Mouse (Mus musculus): ENCODE measurements around the gene Trip4. TPM values are rescaled to one million over a fixed set of nuclear protein-coding genes. Genes with fewer than 3 reads are reported as not detected.

Gene Trip4
- 25.5 and 25.6 TPM in 2 replicates for polyA plus RNA-seq (2014; fragmentation: Nextera tagmentation; extraction: Ambion mirVana)

DNA sequence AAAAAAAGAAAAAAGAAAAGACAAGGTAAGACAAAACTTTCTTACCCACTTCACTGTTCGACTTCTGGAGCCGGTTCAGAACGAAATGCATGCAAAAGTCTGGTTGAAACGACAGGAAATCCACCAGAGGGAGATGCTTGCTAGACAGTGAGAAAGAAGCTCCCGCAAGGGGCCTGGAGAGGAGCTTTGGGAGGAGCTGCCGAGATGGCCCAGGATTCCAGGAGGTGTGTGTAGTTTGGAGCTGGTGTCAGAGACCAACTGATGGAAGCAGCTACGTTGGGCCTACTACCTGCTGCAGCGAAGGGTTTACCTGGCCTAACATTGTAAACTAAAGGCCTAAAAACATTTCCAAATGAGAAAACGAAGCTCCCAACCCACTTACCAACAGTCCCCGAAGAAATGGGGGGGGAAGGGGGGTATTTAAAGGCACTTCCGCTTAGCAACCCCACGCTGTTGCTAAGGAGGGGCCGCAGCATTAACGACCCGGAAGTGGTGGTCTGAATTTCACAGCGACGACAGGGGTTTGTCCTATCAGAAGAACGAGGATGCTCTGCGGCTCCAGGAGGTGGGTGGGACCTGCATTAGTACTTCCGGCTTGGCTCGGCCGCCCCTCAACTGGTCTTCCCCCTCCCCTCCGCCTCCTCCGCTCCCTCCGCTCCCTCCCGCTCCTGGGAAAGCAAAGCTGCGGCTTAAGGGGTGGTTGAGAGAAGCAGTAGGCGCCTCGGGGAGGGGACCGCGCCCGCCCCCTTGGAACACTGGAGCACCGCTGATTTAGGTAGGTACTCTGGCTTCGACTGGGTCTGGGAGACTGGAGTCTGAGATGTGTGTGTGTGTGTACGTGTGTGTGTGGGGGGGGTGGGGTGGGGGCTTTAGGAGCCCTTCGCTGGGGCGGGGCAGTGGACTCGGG lies at the start of gene Trip4, which contains the start of gene Csnk1g1:
TSS of gene Trip4 (minus strand) at position 401 of the 907 bp plus-strand sequence.
TSS of gene Csnk1g1 (plus strand) at position 531 of the 907 bp plus-strand sequence.
- peaks cover 0 to 16% of the 10 kb centered on the region in 2 experiments; a peak in 1 of 4 replicates for H3K4me1 ChIP-seq (ENCODE audit: control insufficient read depth in 2 of 2, insufficient read depth in 2 of 2, low read length in 2 of 2)
- H3K4me2 ChIP-seq (ENCODE audit: low read length) = peak within 1 kb of the TSS; percentile 91
- H3K9me3 ChIP-seq (ENCODE audit: control insufficient read depth, low read length) = no peaks in the 10 kb centered on the region
- H3K27ac ChIP-seq (replicated peaks in 1 of 2; ENCODE audit: control insufficient read depth in 1 of 2, insufficient read depth in 1 of 2, low read depth in 2 of 2, low read length in 2 of 2) = peak within 1 kb of the TSS; percentile 89
- peak within 1 kb of the TSS; percentile 76 to 89 for H3K4me3 ChIP-seq (ENCODE audit: control insufficient read depth in 1 of 2, insufficient read depth in 1 of 2, low read depth in 1 of 2, low read length in 2 of 2)
- peaks cover 10% of the 10 kb centered on the region; the same call in 1 of the 2 replicates for H3K36me3 ChIP-seq (ENCODE audit: control insufficient read depth, insufficient read depth, low read length)
- no peaks in the 10 kb centered on the region for H3K27me3 ChIP-seq (ENCODE audit: control insufficient read depth, insufficient read depth, low read length)
- peak within 1 kb of the TSS; percentile 84 for H3K9ac ChIP-seq (ENCODE audit: low read length)
- WGBS = 1% methylated on average over 36 of the region's 38 CpGs
- ATAC-seq (ENCODE audit: insufficient number of reproducible peaks, insufficient read depth, low FRiP score, low read depth) = peak; percentile 99

GRCm38 (mm10) chr9:65951082-65951587 lies 42.5 kb upstream of the Trip4 start:
- ATAC-seq (ENCODE audit: insufficient number of reproducible peaks, insufficient read depth, low FRiP score, low read depth) = no peak
- 74% methylated on average over 3 of the region's 3 CpGs for WGBS
- Histone ChIP-seq H3K9me3 (ENCODE audit: control insufficient read depth, low read length) (no peaks in the 10 kb centered on the region), H3K4me3 (ENCODE audit: control insufficient read depth in 1 of 2, insufficient read depth in 1 of 2, low read depth in 1 of 2, low read length in 2 of 2) (no peak overlapping the region), H3K27me3 (ENCODE audit: control insufficient read depth, insufficient read depth, low read length) (no peaks in the 10 kb centered on the region), H3K4me2 (ENCODE audit: low read length) (no peak overlapping the region), H3K27ac (replicated peaks in 1 of 2; ENCODE audit: control insufficient read depth in 1 of 2, insufficient read depth in 1 of 2, low read depth in 2 of 2, low read length in 2 of 2) (no peak overlapping the region), H3K9ac (ENCODE audit: low read length) (no peak overlapping the region), H3K36me3 (ENCODE audit: control insufficient read depth, insufficient read depth, low read length) (peaks cover 13% of the 10 kb centered on the region), H3K4me1 (ENCODE audit: control insufficient read depth in 2 of 2, insufficient read depth in 2 of 2, low read length in 2 of 2) (no peaks in the 10 kb centered on the region)

DNA sequence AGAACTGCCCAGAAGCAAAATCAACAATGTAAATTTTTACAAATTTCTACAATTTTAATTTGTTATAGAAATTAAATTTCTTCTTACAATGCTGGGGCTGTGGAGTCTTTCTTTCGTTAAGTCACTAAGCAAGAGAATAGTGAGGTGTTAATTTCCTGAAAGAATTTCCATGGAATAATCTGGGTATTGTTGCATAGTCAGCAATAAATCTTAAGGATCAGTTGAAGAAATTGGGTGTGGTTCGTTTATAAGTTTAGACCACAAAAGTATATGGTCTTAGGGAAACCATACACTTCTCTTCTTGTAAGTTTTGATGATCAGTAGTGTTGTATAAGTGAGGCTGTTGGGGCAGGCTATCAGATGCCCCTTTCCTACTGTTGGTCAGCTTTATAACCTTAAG lies 29.0 kb upstream of the Trip4 start:
- no peak overlapping the region for H3K4me2 ChIP-seq (ENCODE audit: low read length)
- H3K4me3 ChIP-seq (ENCODE audit: control insufficient read depth in 1 of 2, insufficient read depth in 1 of 2, low read depth in 1 of 2, low read length in 2 of 2) = no peak overlapping the region
- WGBS = 89% methylated on average over 2 of the region's 2 CpGs
- no peak overlapping the region for H3K27ac ChIP-seq (replicated peaks in 1 of 2; ENCODE audit: control insufficient read depth in 1 of 2, insufficient read depth in 1 of 2, low read depth in 2 of 2, low read length in 2 of 2)
- H3K9me3 ChIP-seq (ENCODE audit: control insufficient read depth, low read length) = no peaks in the 10 kb centered on the region
- peaks cover 0 to 7% of the 10 kb centered on the region in 2 experiments; a peak in 2 of 4 replicates for H3K4me1 ChIP-seq (ENCODE audit: control insufficient read depth in 2 of 2, insufficient read depth in 2 of 2, low read length in 2 of 2)
- no peaks in the 10 kb centered on the region for H3K27me3 ChIP-seq (ENCODE audit: control insufficient read depth, insufficient read depth, low read length)
- no peak for ATAC-seq (ENCODE audit: insufficient number of reproducible peaks, insufficient read depth, low FRiP score, low read depth)
- H3K9ac ChIP-seq (ENCODE audit: low read length) = no peak overlapping the region
- H3K36me3 ChIP-seq (ENCODE audit: control insufficient read depth, insufficient read depth, low read length) = no peaks in the 10 kb centered on the region

- H3K4me1 ChIP-seq (ENCODE audit: control insufficient read depth in 2 of 2, insufficient read depth in 2 of 2, low read length in 2 of 2) = peaks cover 2 to 15% of the 10 kb centered on the region in 2 experiments; a peak in 3 of 4 replicates
- H3K27me3 ChIP-seq (ENCODE audit: control insufficient read depth, insufficient read depth, low read length) = no peaks in the 10 kb centered on the region
- no peaks in the 10 kb centered on the region for H3K36me3 ChIP-seq (ENCODE audit: control insufficient read depth, insufficient read depth, low read length)
- H3K9me3 ChIP-seq (ENCODE audit: control insufficient read depth, low read length) = no peaks in the 10 kb centered on the region
- no peak overlapping the region for H3K27ac ChIP-seq (replicated peaks in 1 of 2; ENCODE audit: control insufficient read depth in 1 of 2, insufficient read depth in 1 of 2, low read depth in 2 of 2, low read length in 2 of 2)
- H3K4me2 ChIP-seq (ENCODE audit: low read length) = no peak overlapping the region
- no peak overlapping the region for H3K4me3 ChIP-seq (ENCODE audit: control insufficient read depth in 1 of 2, insufficient read depth in 1 of 2, low read depth in 1 of 2, low read length in 2 of 2)
- no peak overlapping the region for H3K9ac ChIP-seq (ENCODE audit: low read length)
- no peak for ATAC-seq (ENCODE audit: insufficient number of reproducible peaks, insufficient read depth, low FRiP score, low read depth)
Measured at GRCm38 (mm10) chr9:65929826-65930225, 21.2 kb upstream of the Trip4 start.

DNA sequence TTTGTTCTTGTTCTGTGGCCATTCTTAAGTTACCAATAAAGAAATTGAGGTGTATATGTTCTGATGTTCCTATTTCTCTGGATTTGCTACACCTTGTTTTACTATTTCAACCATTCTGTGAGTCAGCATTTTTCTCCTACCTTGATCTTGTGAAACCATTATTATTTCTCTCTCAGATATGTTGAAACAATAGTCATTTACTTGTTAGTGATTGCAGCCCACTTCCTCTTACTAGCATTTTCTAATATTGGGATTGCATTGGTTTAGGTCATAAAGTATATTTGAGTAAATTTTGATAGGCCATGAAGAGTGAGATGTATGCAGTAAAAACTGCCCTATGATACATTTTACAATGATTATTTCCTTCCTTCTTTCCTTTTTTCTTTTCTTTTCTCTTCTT lies 19.9 kb upstream of the Trip4 start:
- H3K9me3 ChIP-seq (ENCODE audit: control insufficient read depth, low read length) = no peaks in the 10 kb centered on the region
- no peak overlapping the region for H3K27ac ChIP-seq (replicated peaks in 1 of 2; ENCODE audit: control insufficient read depth in 1 of 2, insufficient read depth in 1 of 2, low read depth in 2 of 2, low read length in 2 of 2)
- H3K27me3 ChIP-seq (ENCODE audit: control insufficient read depth, insufficient read depth, low read length) = no peaks in the 10 kb centered on the region
- no peak overlapping the region for H3K4me3 ChIP-seq (ENCODE audit: control insufficient read depth in 1 of 2, insufficient read depth in 1 of 2, low read depth in 1 of 2, low read length in 2 of 2)
- ATAC-seq (ENCODE audit: insufficient number of reproducible peaks, insufficient read depth, low FRiP score, low read depth) = no peak
- no peak overlapping the region for H3K4me2 ChIP-seq (ENCODE audit: low read length)
- H3K4me1 ChIP-seq (ENCODE audit: control insufficient read depth in 2 of 2, insufficient read depth in 2 of 2, low read length in 2 of 2) = peaks cover 2 to 15% of the 10 kb centered on the region in 2 experiments; a peak in 3 of 4 replicates
- H3K9ac ChIP-seq (ENCODE audit: low read length) = no peak overlapping the region
- H3K36me3 ChIP-seq (ENCODE audit: control insufficient read depth, insufficient read depth, low read length) = no peaks in the 10 kb centered on the region

DNA sequence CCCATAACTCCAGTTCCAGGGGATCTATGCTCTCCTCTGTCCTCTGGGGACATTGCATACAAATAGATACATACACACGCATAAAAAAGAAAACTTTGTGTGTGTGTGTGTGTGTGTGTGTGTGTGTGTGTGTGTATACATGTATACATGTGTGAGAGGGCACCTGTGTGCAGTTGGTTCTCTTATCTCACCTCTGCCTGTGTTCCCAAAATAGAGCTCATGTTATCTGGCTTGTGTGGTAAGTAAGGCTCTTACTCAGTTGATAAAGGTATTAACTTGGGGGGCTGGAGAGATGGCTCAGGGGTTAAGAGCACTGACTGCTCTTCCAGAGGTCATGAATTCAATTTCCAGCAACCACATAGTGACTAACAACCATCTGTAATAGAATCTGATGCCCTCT lies 8.4 kb upstream of the Trip4 start:
- no peak overlapping the region for H3K9ac ChIP-seq (ENCODE audit: low read length)
- H3K27ac ChIP-seq (replicated peaks in 1 of 2; ENCODE audit: control insufficient read depth in 1 of 2, insufficient read depth in 1 of 2, low read depth in 2 of 2, low read length in 2 of 2) = no peak overlapping the region
- no peaks in the 10 kb centered on the region for H3K9me3 ChIP-seq (ENCODE audit: control insufficient read depth, low read length)
- H3K27me3 ChIP-seq (ENCODE audit: control insufficient read depth, insufficient read depth, low read length) = no peaks in the 10 kb centered on the region
- no peak overlapping the region for H3K4me3 ChIP-seq (ENCODE audit: control insufficient read depth in 1 of 2, insufficient read depth in 1 of 2, low read depth in 1 of 2, low read length in 2 of 2)
- H3K4me1 ChIP-seq (ENCODE audit: control insufficient read depth in 2 of 2, insufficient read depth in 2 of 2, low read length in 2 of 2) = peaks cover 0 to 3% of the 10 kb centered on the region in 2 experiments; a peak in 1 of 4 replicates
- H3K4me2 ChIP-seq (ENCODE audit: low read length) = no peak overlapping the region
- no peak for ATAC-seq (ENCODE audit: insufficient number of reproducible peaks, insufficient read depth, low FRiP score, low read depth)
- H3K36me3 ChIP-seq (ENCODE audit: control insufficient read depth, insufficient read depth, low read length) = no peaks in the 10 kb centered on the region
- WGBS = 57% methylated on average over 1 of the region's 1 CpGs

DNA sequence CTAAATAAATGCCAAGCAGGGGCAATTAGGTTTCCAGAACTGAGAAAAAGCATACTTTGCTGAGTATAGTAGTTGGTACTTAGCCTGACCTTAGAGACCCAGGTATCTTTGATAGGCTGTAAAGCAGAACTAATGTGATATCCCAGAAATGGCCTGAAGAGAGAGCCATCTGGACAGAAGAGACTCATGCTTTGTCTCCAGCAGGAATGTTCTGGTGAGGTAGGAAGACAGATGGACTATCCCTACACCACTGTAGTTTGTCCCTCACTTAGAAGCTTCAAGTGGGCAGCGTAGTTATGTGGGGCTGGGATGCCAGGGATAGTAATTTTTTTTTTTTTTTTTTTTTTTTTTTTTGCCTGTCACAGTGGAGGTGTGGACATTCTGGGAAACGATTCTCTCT lies 5.4 kb upstream of the Trip4 start:
- Histone ChIP-seq H3K27ac (replicated peaks in 1 of 2; ENCODE audit: control insufficient read depth in 1 of 2, insufficient read depth in 1 of 2, low read depth in 2 of 2, low read length in 2 of 2) (no peak overlapping the region), H3K27me3 (ENCODE audit: control insufficient read depth, insufficient read depth, low read length) (no peaks in the 10 kb centered on the region), H3K36me3 (ENCODE audit: control insufficient read depth, insufficient read depth, low read length) (no peaks in the 10 kb centered on the region), H3K9me3 (ENCODE audit: control insufficient read depth, low read length) (no peaks in the 10 kb centered on the region), H3K4me2 (ENCODE audit: low read length) (no peak overlapping the region), H3K4me1 (ENCODE audit: control insufficient read depth in 2 of 2, insufficient read depth in 2 of 2, low read length in 2 of 2) (peaks cover 0 to 11% of the 10 kb centered on the region in 2 experiments; a peak in 2 of 4 replicates), H3K4me3 (ENCODE audit: control insufficient read depth in 1 of 2, insufficient read depth in 1 of 2, low read depth in 1 of 2, low read length in 2 of 2) (no peak overlapping the region), H3K9ac (ENCODE audit: low read length) (no peak overlapping the region)
- WGBS = 50% methylated on average over 2 of the region's 2 CpGs
- ATAC-seq (ENCODE audit: insufficient number of reproducible peaks, insufficient read depth, low FRiP score, low read depth) = no peak
